Mouse (Mus musculus) small intestine, adult 2 months (tissue): ENCODE results near the gene Rnf6.

Source experiments
- CTCF ChIP-seq: fragments of 200-500 bp; IDR thresholded peaks from 2 replicates; pipeline ENCODE4 v1.5.1; 2012; ENCODE audit warnings: low read depth, mild to moderate bottlenecking, control low read depth, inconsistent platforms, low read length, moderate library complexity, mixed read lengths; ENCODE audit not compliant: insufficient replicate concordance, insufficient read length; ENCODE audit errors: extremely low read depth
- POLR2A ChIP-seq: fragments of 200-500 bp; IDR thresholded peaks from 2 replicates; pipeline ENCODE4 v1.6.1; 2012; ENCODE audit warnings: low read depth, mild to moderate bottlenecking, control low read depth, inconsistent platforms, low read length, moderate library complexity

DNA sequence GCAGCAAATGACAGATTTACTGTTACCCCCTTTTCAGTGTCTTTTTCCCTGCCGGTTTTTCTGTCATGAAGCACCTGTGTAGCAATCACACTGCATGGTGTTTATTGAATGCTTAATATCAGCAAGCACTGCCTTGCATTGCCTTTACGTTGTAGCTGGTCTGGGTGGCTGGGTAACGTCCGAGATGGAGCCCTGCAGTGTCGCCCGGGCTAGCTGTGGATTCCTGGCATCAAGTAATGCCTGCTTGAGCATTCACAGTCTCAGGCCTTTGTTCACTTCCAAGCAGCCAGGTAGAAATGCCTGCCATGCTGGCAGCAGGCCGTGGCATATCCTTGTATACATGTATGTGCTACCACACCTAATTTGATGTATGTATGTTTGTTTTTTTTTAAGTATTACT is 46.4 kb upstream of the Rnf6 start:
- TF ChIP-seq POLR2A (no peak), CTCF (no peak)
